Mouse (Mus musculus): ENCODE data around the gene Ankrd33b. TPM values are rescaled to one million over a fixed set of nuclear protein-coding genes. Genes with fewer than 3 reads are reported as not detected.

Gene Ankrd33b
- polyA plus RNA-seq, 1 experiment from 2014 or later, result 0.69 TPM

DNA sequence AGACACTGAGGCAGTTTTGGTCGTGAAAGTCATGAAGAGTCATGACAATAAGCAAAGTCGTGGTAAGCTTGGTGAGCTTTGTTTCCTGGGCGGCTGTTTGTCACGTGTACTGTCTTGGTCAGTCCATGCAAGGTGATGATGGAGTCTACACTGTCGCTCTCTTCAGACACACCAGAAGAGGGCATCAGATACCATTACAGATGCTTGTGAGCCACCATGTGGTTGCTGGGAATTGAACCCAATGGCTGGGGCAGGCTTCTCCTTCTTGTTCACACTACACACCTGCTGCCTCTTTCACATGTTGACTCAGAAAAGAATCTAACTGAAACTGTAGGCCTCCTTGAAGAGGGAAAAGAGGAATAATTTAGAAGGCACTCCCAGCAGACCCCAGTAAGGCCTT lies 19.3 kb downstream of the Ankrd33b start:
- H3K27me3 ChIP-seq (ENCODE audit: control insufficient read depth, insufficient read depth, low read depth, low read length), result no peaks in the 10 kb centered on the region
- no peak overlapping the region for H3K27ac ChIP-seq (ENCODE audit: low read length)
- no peak overlapping the region for H3K9ac ChIP-seq (ENCODE audit: low read depth, low read length)
- no peaks in the 10 kb centered on the region for H3K36me3 ChIP-seq (ENCODE audit: control insufficient read depth, insufficient read depth, low read length)
- 85% methylated on average over 5 of the region's 5 CpGs for WGBS
- H3K4me2 ChIP-seq (ENCODE audit: low read length), result no peak overlapping the region
- H3K9me3 ChIP-seq (replicated peaks; ENCODE audit: control insufficient read depth, low read length, poor library complexity, severe bottlenecking), result no peaks in the 10 kb centered on the region
- peaks cover 4% of the 10 kb centered on the region; the same call in 1 of the 2 replicates for H3K4me1 ChIP-seq (ENCODE audit: control insufficient read depth, insufficient read depth, low read length)
- H3K4me3 ChIP-seq (ENCODE audit: low read depth, low read length), result no peak overlapping the region
- no peak for ATAC-seq

DNA sequence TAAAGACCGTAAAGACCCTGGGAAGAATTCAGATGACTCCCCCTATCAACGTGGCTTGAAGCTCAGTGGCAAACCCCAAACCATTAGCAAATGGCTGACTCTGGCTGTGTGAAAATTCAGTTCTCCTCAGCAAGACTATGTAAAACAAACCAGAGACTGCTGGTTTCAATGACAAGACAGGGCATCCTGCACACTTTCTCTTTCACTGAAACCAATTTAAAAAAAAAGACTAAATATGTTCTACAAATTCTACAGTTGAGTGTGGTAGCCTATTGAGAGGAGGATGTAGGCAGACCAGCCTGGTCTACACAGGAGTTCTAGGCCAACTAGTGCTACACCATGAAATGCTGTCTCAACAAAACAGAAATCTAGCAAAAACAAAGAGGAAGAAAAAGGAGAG lies 21.0 kb downstream of the Ankrd33b start:
- 0 out of 2 replicates have a peak, but pooled peaks cover 3% of the 10 kb centered on the region for H3K27me3 ChIP-seq (ENCODE audit: control insufficient read depth, insufficient read depth, low read depth, low read length)
- peaks cover 4% of the 10 kb centered on the region; the same call in 1 of the 2 replicates for H3K4me1 ChIP-seq (ENCODE audit: control insufficient read depth, insufficient read depth, low read length)
- no peak overlapping the region for H3K27ac ChIP-seq (ENCODE audit: low read length)
- 60% methylated on average over 2 of the region's 2 CpGs for WGBS
- H3K9ac ChIP-seq (ENCODE audit: low read depth, low read length), result no peak overlapping the region
- ATAC-seq, result no peak
- H3K9me3 ChIP-seq (replicated peaks; ENCODE audit: control insufficient read depth, low read length, poor library complexity, severe bottlenecking), result no peaks in the 10 kb centered on the region
- H3K4me3 ChIP-seq (ENCODE audit: low read depth, low read length), result no peak overlapping the region
- no peak overlapping the region for H3K4me2 ChIP-seq (ENCODE audit: low read length)
- no peaks in the 10 kb centered on the region for H3K36me3 ChIP-seq (ENCODE audit: control insufficient read depth, insufficient read depth, low read length)

DNA sequence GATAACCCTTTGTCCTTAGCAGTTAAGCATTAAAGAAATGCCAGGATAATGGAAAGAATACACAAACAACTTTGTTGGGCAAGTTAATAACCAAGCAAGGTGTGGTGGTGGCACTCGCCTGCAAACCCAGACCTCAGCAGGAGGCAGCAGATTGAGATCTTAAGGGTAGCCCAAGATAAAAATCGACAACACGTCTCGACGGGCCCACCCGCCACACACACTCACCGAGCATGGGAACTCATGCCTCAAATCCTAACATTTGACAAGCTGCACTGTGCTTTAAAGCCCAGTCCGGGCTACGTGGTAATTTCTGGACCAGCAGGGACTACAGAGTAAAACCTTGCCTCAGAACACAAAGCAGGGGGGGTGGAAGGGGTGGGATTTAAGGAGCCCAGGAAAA lies 22.2 kb downstream of the Ankrd33b start:
- H3K27me3 ChIP-seq (ENCODE audit: control insufficient read depth, insufficient read depth, low read depth, low read length), result 0 out of 2 replicates have a peak, but pooled peaks cover 3% of the 10 kb centered on the region
- 80% methylated on average over 9 of the region's 9 CpGs for WGBS
- H3K9me3 ChIP-seq (replicated peaks; ENCODE audit: control insufficient read depth, low read length, poor library complexity, severe bottlenecking), result no peaks in the 10 kb centered on the region
- peaks cover 4% of the 10 kb centered on the region; the same call in 1 of the 2 replicates for H3K4me1 ChIP-seq (ENCODE audit: control insufficient read depth, insufficient read depth, low read length)
- H3K4me2 ChIP-seq (ENCODE audit: low read length), result no peak overlapping the region
- no peak overlapping the region for H3K4me3 ChIP-seq (ENCODE audit: low read depth, low read length)
- H3K36me3 ChIP-seq (ENCODE audit: control insufficient read depth, insufficient read depth, low read length), result no peaks in the 10 kb centered on the region
- no peak overlapping the region for H3K27ac ChIP-seq (ENCODE audit: low read length)
- H3K9ac ChIP-seq (ENCODE audit: low read depth, low read length), result no peak overlapping the region
- no peak for ATAC-seq

DNA sequence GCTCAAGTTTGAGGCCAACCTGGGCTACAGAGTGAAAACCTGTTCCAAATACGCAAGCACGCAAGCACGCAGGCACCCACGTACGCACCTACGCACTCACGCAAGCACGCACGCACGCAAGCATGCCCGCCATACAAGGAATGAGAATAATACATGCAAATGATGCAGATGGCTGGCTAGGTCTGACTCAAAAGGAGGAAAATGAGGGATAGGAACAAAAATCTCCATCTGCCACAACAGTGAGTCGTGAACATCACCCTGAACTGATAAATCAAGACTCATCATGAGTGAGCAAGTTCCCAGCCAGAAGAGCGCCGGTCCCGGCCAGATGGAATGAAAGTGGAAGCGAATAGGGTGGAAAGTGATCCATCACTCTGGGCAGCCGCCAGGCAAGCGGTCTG lies 22.7 kb downstream of the Ankrd33b start:
- Histone ChIP-seq H3K9me3 (replicated peaks; ENCODE audit: control insufficient read depth, low read length, poor library complexity, severe bottlenecking) (no peaks in the 10 kb centered on the region), H3K4me2 (ENCODE audit: low read length) (no peak overlapping the region), H3K36me3 (ENCODE audit: control insufficient read depth, insufficient read depth, low read length) (no peaks in the 10 kb centered on the region), H3K9ac (ENCODE audit: low read depth, low read length) (no peak overlapping the region), H3K27me3 (ENCODE audit: control insufficient read depth, insufficient read depth, low read depth, low read length) (0 out of 2 replicates have a peak, but pooled peaks cover 3% of the 10 kb centered on the region), H3K4me3 (ENCODE audit: low read depth, low read length) (no peak overlapping the region), H3K4me1 (ENCODE audit: control insufficient read depth, insufficient read depth, low read length) (peaks cover 4% of the 10 kb centered on the region; the same call in 1 of the 2 replicates), H3K27ac (ENCODE audit: low read length) (no peak overlapping the region)
- ATAC-seq, result no peak
- WGBS, result 92% methylated on average over 18 of the region's 18 CpGs

DNA sequence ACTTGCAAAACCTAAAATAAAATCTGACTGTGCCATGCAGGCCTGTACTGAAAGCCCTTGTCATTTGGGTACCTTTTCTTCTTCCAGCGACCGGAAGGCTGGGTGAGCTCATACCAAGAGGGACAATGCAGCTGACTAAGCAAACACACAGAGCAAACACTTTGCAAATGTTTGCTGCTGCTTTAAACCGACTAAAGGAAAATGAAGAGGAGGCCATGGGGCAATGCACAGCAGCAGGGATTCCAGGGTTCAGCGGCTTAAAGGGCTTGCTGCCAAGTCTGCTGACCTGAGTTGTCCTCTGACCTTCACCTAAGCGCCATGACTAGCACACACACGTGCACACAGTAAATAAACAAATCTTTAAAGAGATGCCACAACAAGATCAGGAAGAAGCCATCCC lies 23.9 kb downstream of the Ankrd33b start:
- H3K27me3 ChIP-seq (ENCODE audit: control insufficient read depth, insufficient read depth, low read depth, low read length), result 0 out of 2 replicates have a peak, but pooled peaks cover 3% of the 10 kb centered on the region
- H3K27ac ChIP-seq (ENCODE audit: low read length), result no peak overlapping the region
- H3K36me3 ChIP-seq (ENCODE audit: control insufficient read depth, insufficient read depth, low read length), result no peaks in the 10 kb centered on the region
- H3K4me1 ChIP-seq (ENCODE audit: control insufficient read depth, insufficient read depth, low read length), result peaks cover 4% of the 10 kb centered on the region; the same call in 1 of the 2 replicates
- H3K9ac ChIP-seq (ENCODE audit: low read depth, low read length), result no peak overlapping the region
- H3K4me2 ChIP-seq (ENCODE audit: low read length), result no peak overlapping the region
- ATAC-seq, result no peak
- WGBS, result 18% methylated on average over 6 of the region's 6 CpGs
- no peak overlapping the region for H3K4me3 ChIP-seq (ENCODE audit: low read depth, low read length)
- no peaks in the 10 kb centered on the region for H3K9me3 ChIP-seq (replicated peaks; ENCODE audit: control insufficient read depth, low read length, poor library complexity, severe bottlenecking)

DNA sequence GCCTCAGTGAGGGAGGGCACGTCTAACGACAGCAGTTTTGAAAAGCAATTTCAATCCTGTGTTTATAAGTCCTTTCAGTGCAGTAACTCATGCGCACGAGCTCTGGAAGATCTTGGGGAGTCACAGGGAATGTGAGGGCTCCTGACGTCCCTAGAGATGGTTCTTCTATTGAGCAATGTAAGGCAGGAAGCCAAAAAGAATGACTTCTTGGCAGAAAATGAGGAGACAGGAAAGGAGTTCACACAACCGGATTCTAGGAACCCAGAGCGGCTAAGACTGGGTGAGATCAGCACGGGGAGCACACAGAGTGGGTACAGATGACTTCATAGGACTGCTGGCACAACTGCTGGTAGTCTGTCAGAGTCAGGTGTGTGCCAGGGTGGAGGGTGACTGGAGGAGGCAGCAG lies 25.0 kb downstream of the Ankrd33b start:
- Histone ChIP-seq H3K9ac (ENCODE audit: low read depth, low read length) (no peak overlapping the region), H3K9me3 (replicated peaks; ENCODE audit: control insufficient read depth, low read length, poor library complexity, severe bottlenecking) (no peaks in the 10 kb centered on the region), H3K4me1 (ENCODE audit: control insufficient read depth, insufficient read depth, low read length) (peaks cover 4% of the 10 kb centered on the region; the same call in 1 of the 2 replicates), H3K36me3 (ENCODE audit: control insufficient read depth, insufficient read depth, low read length) (no peaks in the 10 kb centered on the region), H3K27ac (ENCODE audit: low read length) (no peak overlapping the region), H3K4me2 (ENCODE audit: low read length) (no peak overlapping the region), H3K4me3 (ENCODE audit: low read depth, low read length) (no peak overlapping the region), H3K27me3 (ENCODE audit: control insufficient read depth, insufficient read depth, low read depth, low read length) (0 out of 2 replicates have a peak, but pooled peaks cover 3% of the 10 kb centered on the region)
- peak; percentile 62 for ATAC-seq
- 55% methylated on average over 8 of the region's 8 CpGs for WGBS

DNA sequence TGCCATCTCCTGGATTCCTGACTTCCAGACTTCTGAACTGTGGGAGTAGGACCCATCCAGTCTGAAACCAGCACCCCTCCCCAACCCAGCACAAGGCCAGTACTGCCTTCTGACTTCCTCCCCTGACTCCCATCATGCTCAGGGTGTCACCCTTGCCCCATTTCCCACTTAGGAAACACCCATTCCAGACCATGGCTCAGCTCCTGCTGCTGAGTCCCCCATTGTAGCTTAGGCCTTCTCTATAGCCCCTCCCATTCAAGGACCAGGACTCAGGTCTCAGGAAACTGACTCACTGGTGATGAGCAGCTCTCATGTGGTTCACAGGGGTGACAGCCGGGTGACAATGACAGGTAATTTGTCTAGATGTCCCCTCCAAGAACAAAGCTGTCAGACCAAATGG lies 25.5 kb downstream of the Ankrd33b start:
- H3K36me3 ChIP-seq (ENCODE audit: control insufficient read depth, insufficient read depth, low read length), result no peaks in the 10 kb centered on the region
- no peak overlapping the region for H3K9ac ChIP-seq (ENCODE audit: low read depth, low read length)
- H3K4me1 ChIP-seq (ENCODE audit: control insufficient read depth, insufficient read depth, low read length), result peaks cover 4% of the 10 kb centered on the region; the same call in 1 of the 2 replicates
- no peak overlapping the region for H3K27ac ChIP-seq (ENCODE audit: low read length)
- no peaks in the 10 kb centered on the region for H3K9me3 ChIP-seq (replicated peaks; ENCODE audit: control insufficient read depth, low read length, poor library complexity, severe bottlenecking)
- no peak overlapping the region for H3K4me3 ChIP-seq (ENCODE audit: low read depth, low read length)
- ATAC-seq, result 0 out of 2 replicates have a peak, but pooled peaks have one; percentile 21
- 48% methylated on average over 1 of the region's 1 CpGs for WGBS
- 0 out of 2 replicates have a peak, but pooled peaks cover 3% of the 10 kb centered on the region for H3K27me3 ChIP-seq (ENCODE audit: control insufficient read depth, insufficient read depth, low read depth, low read length)
- H3K4me2 ChIP-seq (ENCODE audit: low read length), result no peak overlapping the region

DNA sequence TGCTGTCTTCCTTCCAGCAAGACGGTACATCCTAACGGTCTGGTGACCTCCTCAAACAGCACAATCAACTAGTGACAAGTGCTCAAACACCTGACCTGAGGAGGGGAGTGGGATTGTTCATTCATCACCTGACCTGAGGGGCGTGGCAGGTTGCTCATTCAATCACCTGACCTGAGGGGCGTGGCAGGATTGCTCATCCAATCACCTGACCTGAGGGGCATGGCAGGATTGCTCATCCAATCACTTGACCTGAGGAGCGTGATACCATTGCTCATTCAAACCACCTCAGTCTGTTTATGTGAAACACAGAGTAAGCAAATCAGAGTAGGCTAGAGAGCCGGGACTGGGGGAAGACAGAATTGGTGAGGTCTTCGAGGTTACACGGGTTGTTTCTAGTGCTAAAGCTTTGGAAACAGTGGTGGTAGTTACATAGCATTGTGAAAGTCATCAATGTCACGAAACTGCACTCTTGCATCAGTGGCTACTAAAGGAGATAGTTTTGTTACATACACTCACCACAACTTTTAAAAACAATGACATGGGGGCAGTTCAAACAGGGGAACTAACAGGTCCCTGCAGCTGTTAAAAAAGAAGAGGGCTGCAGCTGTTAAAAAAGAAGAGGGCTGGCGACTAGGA lies 28.8 kb downstream of the Ankrd33b start:
- H3K27me3 ChIP-seq (ENCODE audit: control insufficient read depth, insufficient read depth, low read depth, low read length), result 0 out of 2 replicates have a peak, but pooled peaks cover 3% of the 10 kb centered on the region
- no peak overlapping the region for H3K9ac ChIP-seq (ENCODE audit: low read depth, low read length)
- H3K4me2 ChIP-seq (ENCODE audit: low read length), result no peak overlapping the region
- no peaks in the 10 kb centered on the region for H3K9me3 ChIP-seq (replicated peaks; ENCODE audit: control insufficient read depth, low read length, poor library complexity, severe bottlenecking)
- WGBS, result 83% methylated on average over 10 of the region's 10 CpGs
- ATAC-seq, result no peak
- H3K36me3 ChIP-seq (ENCODE audit: control insufficient read depth, insufficient read depth, low read length), result no peaks in the 10 kb centered on the region
- no peak overlapping the region for H3K4me3 ChIP-seq (ENCODE audit: low read depth, low read length)
- no peak overlapping the region for H3K27ac ChIP-seq (ENCODE audit: low read length)
- H3K4me1 ChIP-seq (ENCODE audit: control insufficient read depth, insufficient read depth, low read length), result peaks cover 4% of the 10 kb centered on the region; the same call in 1 of the 2 replicates

DNA sequence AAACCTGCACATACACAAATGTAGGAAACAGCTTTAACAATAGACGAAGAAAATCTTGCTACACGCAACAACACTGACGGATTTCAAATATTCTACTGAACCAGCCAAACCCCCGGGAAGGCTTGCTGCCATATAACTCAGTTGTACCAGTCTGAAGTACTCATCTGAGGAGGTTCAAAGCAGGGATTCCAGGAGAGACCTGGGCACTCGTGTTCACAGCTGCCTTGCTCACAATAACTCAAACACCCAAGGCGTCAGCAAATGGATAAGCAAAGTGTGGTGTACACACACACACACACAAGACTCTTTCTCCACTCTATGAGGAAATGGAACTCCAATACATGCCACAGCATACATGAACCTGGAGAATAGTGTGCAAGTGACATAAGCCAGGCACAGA lies 29.5 kb downstream of the Ankrd33b start:
- 87% methylated on average over 6 of the region's 6 CpGs for WGBS
- H3K36me3 ChIP-seq (ENCODE audit: control insufficient read depth, insufficient read depth, low read length), result no peaks in the 10 kb centered on the region
- H3K4me1 ChIP-seq (ENCODE audit: control insufficient read depth, insufficient read depth, low read length), result no peaks in the 10 kb centered on the region
- 0 out of 2 replicates have a peak, but pooled peaks cover 3% of the 10 kb centered on the region for H3K27me3 ChIP-seq (ENCODE audit: control insufficient read depth, insufficient read depth, low read depth, low read length)
- H3K4me2 ChIP-seq (ENCODE audit: low read length), result no peak overlapping the region
- H3K27ac ChIP-seq (ENCODE audit: low read length), result no peak overlapping the region
- no peaks in the 10 kb centered on the region for H3K9me3 ChIP-seq (replicated peaks; ENCODE audit: control insufficient read depth, low read length, poor library complexity, severe bottlenecking)
- no peak overlapping the region for H3K9ac ChIP-seq (ENCODE audit: low read depth, low read length)
- H3K4me3 ChIP-seq (ENCODE audit: low read depth, low read length), result no peak overlapping the region
- ATAC-seq, result no peak
